Mouse (Mus musculus): ENCODE measurements around the gene Myoz1. TPM values are rescaled to one million over a fixed set of nuclear protein-coding genes. Genes with fewer than 3 reads are reported as not detected.
A peak's percentile ranks its signal among the peaks of the same experiment; 100 is the strongest.

Myoz1 gene
- polyA plus RNA-seq, 1 experiment from 2014 or later: 0.24 TPM

GRCm38 (mm10) chr14:20689009-20689408 is 32.7 kb upstream of the Myoz1 start:
- peaks cover 99% of the 10 kb centered on the region for H3K36me3 ChIP-seq (ENCODE audit: insufficient read depth)
- no peaks in the 10 kb centered on the region for H3K4me1 ChIP-seq (ENCODE audit: insufficient read depth)
- ATAC-seq (ENCODE audit: insufficient read depth) (no peak), DNase-seq (no peak)
- TF ChIP-seq CTCF (IDR thresholded peaks at IDR 0.05; ENCODE audit: low read depth): no peak
- H3K27me3 ChIP-seq (ENCODE audit: insufficient read depth, low read length): no peaks in the 10 kb centered on the region
- H3K9ac ChIP-seq: no peak overlapping the region
- no peaks in the 10 kb centered on the region for H3K9me3 ChIP-seq (ENCODE audit: low read depth, low read length)
- no peak overlapping the region for H3K27ac ChIP-seq (ENCODE audit: low read depth)
- 81% methylated on average over 2 of the region's 2 CpGs for WGBS
- H3K4me2 ChIP-seq: no peak overlapping the region
- H3K4me3 ChIP-seq (ENCODE audit: low read depth, low read length): no peak overlapping the region

- TF ChIP-seq CTCF (IDR thresholded peaks at IDR 0.05; ENCODE audit: low read depth): no peak
- H3K4me3 ChIP-seq (ENCODE audit: low read depth, low read length): no peak overlapping the region
- ATAC-seq (ENCODE audit: insufficient read depth) (no peak), DNase-seq (no peak)
- no peak overlapping the region for H3K4me2 ChIP-seq
- 96% methylated on average over 3 of the region's 3 CpGs for WGBS
- H3K27me3 ChIP-seq (ENCODE audit: insufficient read depth, low read length): no peaks in the 10 kb centered on the region
- no peaks in the 10 kb centered on the region for H3K4me1 ChIP-seq (ENCODE audit: insufficient read depth)
- H3K27ac ChIP-seq (ENCODE audit: low read depth): no peak overlapping the region
- no peak overlapping the region for H3K9ac ChIP-seq
- H3K9me3 ChIP-seq (ENCODE audit: low read depth, low read length): no peaks in the 10 kb centered on the region
- peaks cover 99% of the 10 kb centered on the region for H3K36me3 ChIP-seq (ENCODE audit: insufficient read depth)
Observed at GRCm38 (mm10) chr14:20686576-20686975, 30.2 kb upstream of the Myoz1 start.

GRCm38 (mm10) chr14:20682498-20682897 is 26.2 kb upstream of the Myoz1 start:
- H3K27me3 ChIP-seq (ENCODE audit: insufficient read depth, low read length): no peaks in the 10 kb centered on the region
- peaks cover 100% of the 10 kb centered on the region for H3K36me3 ChIP-seq (ENCODE audit: insufficient read depth)
- H3K9ac ChIP-seq: no peak overlapping the region
- WGBS: 75% methylated on average over 3 of the region's 3 CpGs
- H3K27ac ChIP-seq (ENCODE audit: low read depth): no peak overlapping the region
- TF ChIP-seq CTCF (IDR thresholded peaks at IDR 0.05; ENCODE audit: low read depth): no peak
- H3K4me3 ChIP-seq (ENCODE audit: low read depth, low read length): no peak overlapping the region
- H3K4me1 ChIP-seq (ENCODE audit: insufficient read depth): no peaks in the 10 kb centered on the region
- no peak overlapping the region for H3K4me2 ChIP-seq
- H3K9me3 ChIP-seq (ENCODE audit: low read depth, low read length): no peaks in the 10 kb centered on the region
- no peak for DNase-seq
- peak; percentile 52; the same call in 1 of the 2 replicates for ATAC-seq (ENCODE audit: insufficient read depth)

- Histone ChIP-seq H3K4me3 (ENCODE audit: low read depth, low read length) (no peak overlapping the region), H3K27me3 (ENCODE audit: insufficient read depth, low read length) (no peaks in the 10 kb centered on the region), H3K4me2 (no peak overlapping the region), H3K27ac (ENCODE audit: low read depth) (no peak overlapping the region), H3K9ac (no peak overlapping the region), H3K4me1 (ENCODE audit: insufficient read depth) (no peaks in the 10 kb centered on the region), H3K9me3 (ENCODE audit: low read depth, low read length) (no peaks in the 10 kb centered on the region), H3K36me3 (ENCODE audit: insufficient read depth) (peaks cover 100% of the 10 kb centered on the region)
- WGBS: 90% methylated on average over 2 of the region's 2 CpGs
- no peak for TF ChIP-seq CTCF (IDR thresholded peaks at IDR 0.05; ENCODE audit: low read depth)
- DNase-seq (no peak), ATAC-seq (ENCODE audit: insufficient read depth) (no peak)
Observed at GRCm38 (mm10) chr14:20681742-20682141, 25.4 kb upstream of the Myoz1 start.

GRCm38 (mm10) chr14:20677906-20678305 is 21.6 kb upstream of the Myoz1 start:
- DNase-seq: no peak
- H3K4me2 ChIP-seq: no peak overlapping the region
- no peak for ATAC-seq (ENCODE audit: insufficient read depth)
- no peaks in the 10 kb centered on the region for H3K27me3 ChIP-seq (ENCODE audit: insufficient read depth, low read length)
- no peak overlapping the region for H3K27ac ChIP-seq (ENCODE audit: low read depth)
- H3K9me3 ChIP-seq (ENCODE audit: low read depth, low read length): no peaks in the 10 kb centered on the region
- TF ChIP-seq CTCF (IDR thresholded peaks at IDR 0.05; ENCODE audit: low read depth): no peak
- peaks cover 75% of the 10 kb centered on the region for H3K36me3 ChIP-seq (ENCODE audit: insufficient read depth)
- WGBS: 85% methylated on average over 4 of the region's 4 CpGs
- H3K4me3 ChIP-seq (ENCODE audit: low read depth, low read length): no peak overlapping the region
- H3K9ac ChIP-seq: no peak overlapping the region
- H3K4me1 ChIP-seq (ENCODE audit: insufficient read depth): peaks cover 8% of the 10 kb centered on the region; the same call in 1 of the 2 replicates

- WGBS: 2% methylated on average over 43 of the region's 43 CpGs
- TF ChIP-seq CTCF (IDR thresholded peaks at IDR 0.05; ENCODE audit: low read depth): no peak
- Histone ChIP-seq H3K9ac (peak within 1 kb of the TSS; percentile 65), H3K4me1 (ENCODE audit: insufficient read depth) (peaks cover 8% of the 10 kb centered on the region; the same call in 1 of the 2 replicates), H3K9me3 (ENCODE audit: low read depth, low read length) (no peaks in the 10 kb centered on the region), H3K36me3 (ENCODE audit: insufficient read depth) (peaks cover 38% of the 10 kb centered on the region), H3K4me3 (ENCODE audit: low read depth, low read length) (peak within 1 kb of the TSS; percentile 63), H3K27me3 (ENCODE audit: insufficient read depth, low read length) (no peaks in the 10 kb centered on the region), H3K4me2 (peak within 1 kb of the TSS; percentile 68), H3K27ac (ENCODE audit: low read depth) (peak within 1 kb of the TSS; percentile 88)
- DNase-seq (peak; percentile 100), ATAC-seq (ENCODE audit: insufficient read depth) (peak; percentile 96)
Observed at GRCm38 (mm10) chr14:20674064-20674833, 17.9 kb upstream of the Myoz1 start, which contains the start of gene Sec24c. Gene Sec24c, plus strand, starts transcription at chr14:20674308.

- no peak for TF ChIP-seq CTCF (IDR thresholded peaks at IDR 0.05; ENCODE audit: low read depth)
- Histone ChIP-seq H3K27me3 (ENCODE audit: insufficient read depth, low read length) (no peaks in the 10 kb centered on the region), H3K4me3 (ENCODE audit: low read depth, low read length) (peak overlapping the region; percentile 63), H3K9ac (peak overlapping the region; percentile 48), H3K36me3 (ENCODE audit: insufficient read depth) (peaks cover 33% of the 10 kb centered on the region), H3K4me1 (ENCODE audit: insufficient read depth) (peaks cover 8% of the 10 kb centered on the region; the same call in 1 of the 2 replicates), H3K4me2 (peak overlapping the region; percentile 68), H3K9me3 (ENCODE audit: low read depth, low read length) (no peaks in the 10 kb centered on the region), H3K27ac (ENCODE audit: low read depth) (peak overlapping the region; percentile 88)
- ATAC-seq (ENCODE audit: insufficient read depth) (peak; percentile 57), DNase-seq (no peak)
- WGBS: 8% methylated on average over 13 of the region's 13 CpGs
Observed at GRCm38 (mm10) chr14:20673735-20674063, 17.4 kb upstream of the Myoz1 start.

Measured in lung, embryonic 14.5 days (tissue).